Mouse (Mus musculus) gastrocnemius, postnatal 10 days (tissue): Measurements from ENCODE around the gene B130006D01Rik. TPM values are rescaled to one million over a fixed set of nuclear protein-coding genes. Genes with fewer than 3 reads are reported as not detected.
"Not testable (repeated sequence)": the region's sequence is repeated elsewhere in the genome, so short reads cannot be mapped to it uniquely, and the experiment has no call there.

ENCODE experiments used
- DNase-seq: peaks from one replicate; pipeline ENCODE4 v3.0.0; 2021; ENCODE audit warnings: mixed read lengths
- total RNA-seq, 2 experiments: library from RNA; stranded (reverse); gene quantifications; 2 replicates each; pipeline ENCODE4 v1.2.3; 2021

The B130006D01Rik gene
- total RNA-seq, 2 experiments from 2014 or later, result 0.42 to 0.90 TPM

GRCm38 (mm10) chr11:95713225-95713810 is 10.1 kb upstream of the B130006D01Rik start:
- DNase-seq, result peak; percentile 58

GRCm38 (mm10) chr11:95713811-95714241 is 9.6 kb upstream of the B130006D01Rik start:
- no peak for DNase-seq

DNA sequence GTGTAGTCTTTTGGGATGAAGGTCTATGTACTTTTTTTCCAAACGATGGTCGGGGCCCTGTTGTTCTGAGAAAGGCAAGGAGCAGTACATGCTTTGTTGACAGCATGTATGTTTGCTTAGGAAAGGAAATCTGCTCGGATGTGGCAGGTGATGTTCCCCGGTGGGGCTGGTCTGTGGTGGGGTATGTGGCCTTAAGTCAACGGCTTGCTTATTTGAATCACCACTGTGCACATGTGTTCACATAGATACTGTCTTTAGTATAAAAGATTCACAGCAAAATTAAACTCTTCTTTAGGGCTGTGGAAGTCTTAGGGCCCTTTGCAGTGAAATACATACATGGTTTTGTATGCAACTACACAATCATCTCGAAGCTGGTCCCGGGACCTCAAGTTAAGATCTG is 9.0 kb upstream of the B130006D01Rik start:
- DNase-seq, result no peak

DNA sequence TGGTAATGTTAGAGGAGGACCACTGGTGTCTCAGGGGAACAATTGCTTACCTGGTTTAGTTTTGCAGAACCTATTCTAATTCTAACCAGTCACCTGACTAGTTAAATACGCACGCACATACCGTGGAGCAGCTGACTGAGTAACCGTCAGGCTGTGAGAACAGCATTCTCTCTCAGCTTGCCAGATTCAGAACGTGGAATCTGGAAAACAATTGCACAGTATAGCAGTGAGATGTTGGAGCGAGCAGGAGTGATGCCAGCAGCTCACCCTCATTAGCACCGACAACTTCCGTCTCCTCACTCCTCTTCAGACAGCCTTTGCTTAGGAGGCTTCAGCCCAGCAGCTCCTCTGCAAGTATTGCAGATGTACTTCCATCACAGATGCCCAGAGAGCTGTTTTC is 7.3 kb upstream of the B130006D01Rik start:
- DNase-seq, result no peak

- no peak for DNase-seq
Observed at GRCm38 (mm10) chr11:95719356-95719755, 4.0 kb upstream of the B130006D01Rik start.

- no peak for DNase-seq
Observed at GRCm38 (mm10) chr11:95724466-95724865, 1.1 kb downstream of the B130006D01Rik start.

DNA sequence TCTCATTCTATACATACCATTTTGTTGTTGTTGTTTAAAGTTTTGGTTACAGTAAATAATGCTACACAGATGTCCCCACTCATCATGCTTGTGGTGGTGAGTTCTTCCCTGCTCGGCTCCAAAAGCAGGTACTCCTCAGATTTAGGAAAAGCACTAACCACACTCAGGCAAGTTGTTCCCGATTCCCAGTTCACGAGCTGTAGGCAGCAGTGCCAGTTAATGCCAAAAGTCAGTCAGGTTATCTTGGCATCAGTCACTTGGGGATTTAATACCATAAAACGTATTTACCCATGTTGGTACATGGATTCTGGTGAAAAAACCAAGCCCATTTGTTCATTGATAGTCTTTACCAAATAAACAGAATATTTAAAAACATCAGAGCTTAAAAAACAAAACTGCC is 2.8 kb downstream of the B130006D01Rik start:
- no peak for DNase-seq

DNA sequence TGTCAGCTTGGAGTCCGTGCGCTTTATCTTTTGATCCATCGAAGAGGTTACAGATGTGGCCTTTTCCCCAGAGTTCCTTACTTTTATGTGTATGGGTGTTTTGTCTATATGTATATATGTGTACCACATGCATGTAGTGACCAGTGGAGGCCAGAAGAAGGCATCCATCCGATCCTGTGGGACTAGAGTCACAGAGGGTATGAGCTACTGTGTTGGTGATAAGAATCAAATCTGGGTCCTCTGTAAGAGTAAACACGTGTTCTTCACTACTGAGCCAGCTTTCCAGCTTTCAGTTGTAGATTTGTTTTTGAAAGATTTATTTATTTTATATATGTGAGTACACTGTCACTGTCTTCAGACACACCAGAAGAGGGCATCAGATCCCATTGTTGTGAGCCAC is 4.6 kb downstream of the B130006D01Rik start:
- DNase-seq, result no peak

- DNase-seq, result no peak
Observed at GRCm38 (mm10) chr11:95728916-95729907, 5.8 kb downstream of the B130006D01Rik start.

GRCm38 (mm10) chr11:95734485-95734884 is 11.1 kb downstream of the B130006D01Rik start:
- DNase-seq, result no peak

GRCm38 (mm10) chr11:95737811-95738210 is 14.4 kb downstream of the B130006D01Rik start:
- DNase-seq, result peak; percentile 23

GRCm38 (mm10) chr11:95744521-95744920 is 21.1 kb downstream of the B130006D01Rik start:
- DNase-seq, result no peak

- no peak for DNase-seq
Observed at GRCm38 (mm10) chr11:95746821-95747220, 23.4 kb downstream of the B130006D01Rik start.

- DNase-seq, result no peak
Observed at GRCm38 (mm10) chr11:95748331-95748730, 24.9 kb downstream of the B130006D01Rik start.

DNA sequence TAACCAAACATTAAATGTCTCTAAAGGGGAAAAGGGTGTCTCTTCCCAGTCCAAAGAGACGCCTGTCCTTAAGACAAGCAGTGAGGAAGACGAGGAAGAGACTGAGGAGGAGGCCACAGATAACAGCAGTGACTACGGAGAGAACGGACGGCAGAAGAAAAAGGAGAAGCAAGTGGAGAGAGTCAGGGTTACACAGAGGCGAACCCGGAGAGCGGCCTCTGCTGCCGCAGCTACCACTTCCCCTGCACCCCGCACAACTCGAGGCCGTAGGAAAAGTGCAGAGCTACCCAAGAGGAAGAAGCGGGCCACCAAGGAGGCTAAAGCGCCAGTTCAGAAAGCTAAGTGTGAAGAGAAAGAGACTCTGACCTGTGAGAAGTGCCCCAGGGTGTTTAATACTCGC is 26.2 kb downstream of the B130006D01Rik start:
- DNase-seq, result no peak

- peak; percentile 85 for DNase-seq
Observed at GRCm38 (mm10) chr11:95750995-95751394, 27.6 kb downstream of the B130006D01Rik start.

GRCm38 (mm10) chr11:95755137-95755536 is 31.8 kb downstream of the B130006D01Rik start:
- DNase-seq, result not testable (repeated sequence)

GRCm38 (mm10) chr11:95760521-95760920 is 37.1 kb downstream of the B130006D01Rik start:
- no peak for DNase-seq

DNA sequence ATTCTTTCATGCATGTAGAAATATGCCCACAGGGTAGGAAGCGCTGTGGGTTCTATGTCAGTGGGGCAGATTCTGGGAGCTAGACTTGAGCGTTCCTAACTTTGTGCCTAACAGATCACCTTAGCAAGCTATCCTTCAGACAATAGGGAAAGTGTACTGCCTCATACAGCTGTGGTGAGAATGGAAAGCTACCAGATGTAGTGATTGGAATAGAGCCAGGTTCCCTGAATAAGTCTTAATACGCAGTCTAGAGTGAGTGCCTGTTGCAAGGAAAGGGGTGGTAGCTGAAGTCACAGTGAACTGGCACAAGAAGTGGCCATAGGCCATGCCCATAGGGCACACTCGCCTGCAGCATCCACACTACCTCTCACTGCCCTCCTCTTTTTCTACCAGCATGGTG is 39.6 kb downstream of the B130006D01Rik start:
- no peak for DNase-seq

DNA sequence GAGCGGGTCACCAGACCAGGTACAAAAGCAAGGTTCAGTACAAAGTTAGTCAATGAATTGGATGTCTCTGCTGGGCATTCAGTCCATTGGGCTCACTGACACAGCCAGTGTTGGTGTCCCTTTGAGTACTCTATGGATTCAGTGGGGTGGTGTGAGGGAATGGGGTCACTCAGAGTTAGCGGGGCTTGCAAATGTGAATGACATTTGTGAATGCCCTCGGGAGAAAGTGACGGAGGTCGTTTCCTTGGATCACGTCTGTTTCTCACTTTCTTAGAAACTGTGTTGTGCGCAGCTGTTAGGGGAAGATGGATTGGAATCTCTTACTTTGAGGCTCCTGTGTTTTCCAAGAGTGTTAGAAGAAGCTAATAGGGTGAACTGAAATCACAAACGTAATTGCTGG is 41.4 kb downstream of the B130006D01Rik start:
- no peak for DNase-seq

DNA sequence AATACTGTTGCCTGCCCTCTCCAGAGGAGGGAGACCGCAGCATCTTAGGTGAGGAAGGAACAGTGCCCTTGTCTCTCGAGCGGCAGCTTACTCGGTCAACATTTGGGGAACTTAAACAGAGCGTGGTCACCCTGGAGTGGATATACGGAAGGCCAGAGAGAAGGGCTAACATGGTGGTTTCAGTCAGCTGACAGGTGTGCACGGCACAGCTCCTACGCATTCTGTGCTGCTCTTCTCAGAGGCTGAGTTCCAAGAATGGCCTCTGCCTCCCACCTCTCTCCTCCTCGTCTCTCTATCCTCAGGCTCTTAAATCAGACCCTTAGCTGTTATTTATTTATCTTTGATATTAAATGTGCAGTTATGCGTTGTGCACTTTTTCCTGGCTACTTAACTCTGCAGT is 41.9 kb downstream of the B130006D01Rik start:
- DNase-seq, result no peak

DNA sequence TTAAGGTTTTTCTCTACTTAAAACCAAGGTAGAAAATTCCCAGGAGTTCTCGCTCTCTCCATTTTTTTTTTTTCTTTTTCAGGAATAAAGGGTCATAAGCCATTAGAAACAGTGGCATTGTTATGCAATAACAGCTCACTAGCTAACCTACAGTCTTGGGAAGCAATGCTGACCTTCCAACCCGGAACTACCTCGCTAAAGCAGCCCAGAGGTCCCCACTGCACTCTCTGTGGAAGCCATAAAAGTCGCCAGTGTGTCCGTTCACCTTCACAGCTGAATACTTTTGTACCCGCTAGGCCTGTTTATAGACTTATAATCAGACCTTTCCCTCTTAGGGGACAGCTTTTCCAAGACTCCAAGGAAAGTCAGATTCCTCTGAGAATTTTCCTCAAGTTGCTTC is 44.9 kb downstream of the B130006D01Rik start:
- no peak for DNase-seq

GRCm38 (mm10) chr11:95769208-95769607 is 45.8 kb downstream of the B130006D01Rik start:
- DNase-seq, result no peak
